Mouse (Mus musculus) kidney, adult 2 months (tissue): ENCODE results near the gene Lgals3bp.
A peak's percentile ranks its signal among the peaks of the same experiment; 100 is the strongest.

ENCODE experiments used
- CTCF ChIP-seq: fragments of 200-500 bp; conservative IDR thresholded peaks from 2 replicates; pipeline ENCODE4 v1.5.1; 2011; ENCODE audit warnings: low read depth, mild to moderate bottlenecking, control low read depth, low read length, moderate library complexity, mixed read lengths; ENCODE audit not compliant: insufficient read depth, insufficient read length
- POLR2A ChIP-seq: fragments of 200-500 bp; IDR thresholded peaks from one replicate; pipeline ENCODE4 v1.6.1; 2011; ENCODE audit warnings: low read depth, low read length, control low read depth

- TF ChIP-seq CTCF: peak; percentile 85
- TF ChIP-seq POLR2A: no peak
Observed at GRCm38 (mm10) chr11:118379251-118380009, 22.5 kb downstream of the Lgals3bp start.
